Mouse (Mus musculus): Measurements from ENCODE around the gene Thra. TPM values are rescaled to one million over a fixed set of nuclear protein-coding genes. Genes with fewer than 3 reads are reported as not detected.
A peak's percentile ranks its signal among the peaks of the same experiment; 100 is the strongest.

Thra gene
- polyA plus RNA-seq, 1 experiment, result 495 TPM

DNA sequence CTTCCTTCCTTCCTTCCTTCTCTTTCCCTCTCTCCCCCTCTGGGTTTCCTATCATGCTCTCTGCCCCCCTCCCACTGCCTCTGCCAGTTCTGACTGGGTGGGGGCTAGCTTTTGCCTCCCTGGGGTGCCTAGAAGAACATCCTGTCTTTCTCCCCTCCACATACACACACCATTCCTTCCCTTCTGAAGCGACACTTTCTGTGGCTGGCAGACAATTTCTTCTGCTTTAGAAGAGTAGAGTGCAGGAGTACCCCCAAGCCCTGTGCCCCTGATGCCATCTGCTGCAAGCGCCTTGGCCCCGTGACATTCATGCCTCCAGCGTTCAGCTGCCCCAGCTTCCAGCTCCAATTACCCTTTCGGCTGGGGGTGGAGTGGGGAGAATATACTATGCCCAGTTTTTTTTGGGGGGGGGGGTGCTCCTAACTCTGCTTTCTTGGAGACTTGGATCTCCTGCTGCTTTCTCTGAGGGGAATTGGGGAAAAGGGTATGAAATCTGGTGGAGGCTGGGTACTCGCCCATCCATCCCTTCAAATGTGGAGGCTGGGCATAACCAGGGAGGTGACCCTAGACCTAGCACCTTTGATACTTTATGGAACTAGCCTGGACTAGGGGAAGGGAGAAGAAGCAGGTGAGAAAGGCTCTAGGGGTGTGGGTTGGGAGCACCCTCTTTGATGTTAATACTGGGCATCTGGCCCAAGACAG is 7.5 kb downstream of the Thra start:
- WGBS, result 4% methylated on average over 6 of the region's 6 CpGs
- peak overlapping the region; percentile 99 for H3K27ac ChIP-seq (ENCODE audit: insufficient read depth, low read depth, low read length)
- peaks cover 75% of the 10 kb centered on the region for H3K4me1 ChIP-seq (ENCODE audit: control insufficient read depth, insufficient read depth, low read length)
- H3K4me3 ChIP-seq (ENCODE audit: insufficient read depth, low read depth, low read length), result peak overlapping the region; percentile 36
- no peak for TF ChIP-seq POLR2A (IDR thresholded peaks at IDR 0.05; ENCODE audit: insufficient read depth, low read depth, low read length)
- no peak for TF ChIP-seq CTCF (IDR thresholded peaks at IDR 0.05; ENCODE audit: insufficient read depth, low read depth, low read length)

GRCm38 (mm10) chr11:98748506-98749416 is 8.3 kb downstream of the Thra start:
- H3K27ac ChIP-seq (ENCODE audit: insufficient read depth, low read depth, low read length), result peak overlapping the region; percentile 99
- H3K4me1 ChIP-seq (ENCODE audit: control insufficient read depth, insufficient read depth, low read length), result peaks cover 80% of the 10 kb centered on the region
- peak overlapping the region; percentile 36 for H3K4me3 ChIP-seq (ENCODE audit: insufficient read depth, low read depth, low read length)
- no peak for TF ChIP-seq POLR2A (IDR thresholded peaks at IDR 0.05; ENCODE audit: insufficient read depth, low read depth, low read length)
- TF ChIP-seq CTCF (IDR thresholded peaks at IDR 0.05; ENCODE audit: insufficient read depth, low read depth, low read length), result no peak
- 4% methylated on average over 15 of the region's 15 CpGs for WGBS

GRCm38 (mm10) chr11:98749716-98750115 is 9.3 kb downstream of the Thra start:
- H3K4me1 ChIP-seq (ENCODE audit: control insufficient read depth, insufficient read depth, low read length), result peaks cover 78% of the 10 kb centered on the region
- 14% methylated on average over 5 of the region's 5 CpGs for WGBS
- no peak overlapping the region for H3K4me3 ChIP-seq (ENCODE audit: insufficient read depth, low read depth, low read length)
- peak overlapping the region; percentile 86 for H3K27ac ChIP-seq (ENCODE audit: insufficient read depth, low read depth, low read length)
- TF ChIP-seq POLR2A (IDR thresholded peaks at IDR 0.05; ENCODE audit: insufficient read depth, low read depth, low read length) (no peak), CTCF (IDR thresholded peaks at IDR 0.05; ENCODE audit: insufficient read depth, low read depth, low read length) (no peak)

GRCm38 (mm10) chr11:98750351-98751201 is 10.1 kb downstream of the Thra start:
- no peak for TF ChIP-seq CTCF (IDR thresholded peaks at IDR 0.05; ENCODE audit: insufficient read depth, low read depth, low read length)
- TF ChIP-seq POLR2A (IDR thresholded peaks at IDR 0.05; ENCODE audit: insufficient read depth, low read depth, low read length), result no peak
- H3K27ac ChIP-seq (ENCODE audit: insufficient read depth, low read depth, low read length), result peak overlapping the region; percentile 86
- 10% methylated on average over 17 of the region's 17 CpGs for WGBS

GRCm38 (mm10) chr11:98751221-98751782 is 10.9 kb downstream of the Thra start:
- Histone ChIP-seq H3K4me1 (ENCODE audit: control insufficient read depth, insufficient read depth, low read length) (peaks cover 74% of the 10 kb centered on the region), H3K4me3 (ENCODE audit: insufficient read depth, low read depth, low read length) (peak overlapping the region; percentile 14; the same call in 1 of the 2 replicates), H3K27ac (ENCODE audit: insufficient read depth, low read depth, low read length) (peak overlapping the region; percentile 86)
- TF ChIP-seq CTCF (IDR thresholded peaks at IDR 0.05; ENCODE audit: insufficient read depth, low read depth, low read length) (no peak), POLR2A (IDR thresholded peaks at IDR 0.05; ENCODE audit: insufficient read depth, low read depth, low read length) (no peak)
- WGBS, result 4% methylated on average over 6 of the region's 6 CpGs

More at GRCm38 (mm10) chr11:98750351-98751201, 10.1 kb downstream of the Thra start:
- Histone ChIP-seq H3K4me3 (ENCODE audit: insufficient read depth, low read depth, low read length) (peak overlapping the region; percentile 14), H3K4me1 (ENCODE audit: control insufficient read depth, insufficient read depth, low read length) (peaks cover 77% of the 10 kb centered on the region)

GRCm38 (mm10) chr11:98752562-98753140 is 12.2 kb downstream of the Thra start:
- Histone ChIP-seq H3K4me3 (ENCODE audit: insufficient read depth, low read depth, low read length) (no peak overlapping the region), H3K4me1 (ENCODE audit: control insufficient read depth, insufficient read depth, low read length) (peaks cover 64% of the 10 kb centered on the region), H3K27ac (ENCODE audit: insufficient read depth, low read depth, low read length) (peak overlapping the region; percentile 36; the same call in 1 of the 2 replicates)
- TF ChIP-seq POLR2A (IDR thresholded peaks at IDR 0.05; ENCODE audit: insufficient read depth, low read depth, low read length), result no peak
- no peak for TF ChIP-seq CTCF (IDR thresholded peaks at IDR 0.05; ENCODE audit: insufficient read depth, low read depth, low read length)
- WGBS, result 65% methylated on average over 10 of the region's 10 CpGs

- WGBS, result 79% methylated on average over 5 of the region's 5 CpGs
- no peak overlapping the region for H3K4me3 ChIP-seq (ENCODE audit: insufficient read depth, low read depth, low read length)
- H3K27ac ChIP-seq (ENCODE audit: insufficient read depth, low read depth, low read length), result peak overlapping the region; percentile 76; the same call in 1 of the 2 replicates
- TF ChIP-seq CTCF (IDR thresholded peaks at IDR 0.05; ENCODE audit: insufficient read depth, low read depth, low read length) (no peak), POLR2A (IDR thresholded peaks at IDR 0.05; ENCODE audit: insufficient read depth, low read depth, low read length) (no peak)
- H3K4me1 ChIP-seq (ENCODE audit: control insufficient read depth, insufficient read depth, low read length), result peaks cover 58% of the 10 kb centered on the region
Measured at GRCm38 (mm10) chr11:98753264-98753663, 12.8 kb downstream of the Thra start.

DNA sequence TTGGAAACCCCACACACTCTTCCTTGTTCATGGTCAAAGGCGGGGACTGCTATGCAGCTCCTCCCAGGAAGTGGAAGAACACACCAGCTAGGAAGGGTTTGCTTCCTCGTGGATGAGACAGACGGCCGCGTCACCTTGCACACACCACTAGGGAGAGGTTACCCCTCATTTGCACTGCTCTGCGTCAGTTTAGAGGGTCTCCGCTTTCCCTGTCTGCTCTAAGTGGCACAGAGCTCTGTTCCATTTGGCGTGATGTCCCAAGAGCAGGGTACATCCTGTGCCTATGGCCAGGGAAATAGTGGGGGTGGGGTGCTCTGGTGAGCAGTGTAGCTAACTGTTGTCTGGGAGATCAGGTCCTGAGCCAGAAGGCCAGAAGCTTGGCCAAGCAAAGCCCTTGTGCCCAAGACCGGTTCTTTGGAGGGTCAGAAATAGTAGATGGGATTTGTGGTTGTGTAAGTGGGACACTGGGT is 13.7 kb downstream of the Thra start:
- WGBS, result 45% methylated on average over 9 of the region's 9 CpGs
- Histone ChIP-seq H3K4me1 (ENCODE audit: control insufficient read depth, insufficient read depth, low read length) (peaks cover 49% of the 10 kb centered on the region), H3K4me3 (ENCODE audit: insufficient read depth, low read depth, low read length) (no peak overlapping the region), H3K27ac (ENCODE audit: insufficient read depth, low read depth, low read length) (peak overlapping the region; percentile 76)
- peak; percentile 21; the same call in 1 of the 2 replicates for TF ChIP-seq CTCF (IDR thresholded peaks at IDR 0.05; ENCODE audit: insufficient read depth, low read depth, low read length)
- TF ChIP-seq POLR2A (IDR thresholded peaks at IDR 0.05; ENCODE audit: insufficient read depth, low read depth, low read length), result no peak

All from olfactory bulb, adult 2 months (tissue).